ENCODE assay signal across 8 mouse cellular contexts in genomic region chr11:46062993-46063731, GRCm38 (mm10). TPM values are rescaled to one million over a fixed set of nuclear protein-coding genes. Genes with fewer than 3 reads are reported as not detected.
DNase-seq lines count a peak whose midpoint lies in the region; ATAC-seq and TF ChIP-seq lines count a peak whose summit lies in the region.

No protein-coding gene starts in this region.

- intact Hi-C loops in left cerebral cortex, adult 2 months (cut with DNase I) = no loop called here
- intact Hi-C loops in left cerebral cortex, postnatal 10 days (cut with DNase I) = no loop called here

- H3K4me1 ChIP-seq in heart, embryonic 13.5 days = peaks cover 81% of the 10 kb centered on the region
- peaks cover 13% of the 10 kb centered on the region for H3K4me1 ChIP-seq in forebrain, embryonic 12.5 days

- no peaks in the 10 kb centered on the region for H3K9me3 ChIP-seq in heart, embryonic 13.5 days
- no peaks in the 10 kb centered on the region for H3K9me3 ChIP-seq in forebrain, embryonic 12.5 days

- DNase-seq in left cerebral cortex, adult 2 months (ENCODE audit: extremely low spot score in 1 of 2, low spot score in 2 of 2) = no peak
- no peak for DNase-seq in left cerebral cortex, postnatal 10 days (ENCODE audit: extremely low spot score in 1 of 2, low spot score in 2 of 2)
- DNase-seq in NIH3T3 (ENCODE audit: low read depth) = peak; percentile 40
- peak; percentile 75 for DNase-seq in lung, postnatal 10 days
- DNase-seq in spleen, adult 12 weeks (ENCODE audit: low spot score) = no peak
- no peak for DNase-seq in layer of hippocampus, adult 18-20 months (ENCODE audit: low spot score in 2 of 2)

- H3K9ac ChIP-seq in heart, embryonic 13.5 days = peak overlapping the region; percentile 62
- H3K9ac ChIP-seq in forebrain, embryonic 12.5 days = no peak overlapping the region

- peak overlapping the region; percentile 42 for H3K4me2 ChIP-seq in heart, embryonic 13.5 days
- no peak overlapping the region for H3K4me2 ChIP-seq in forebrain, embryonic 12.5 days

- ATAC-seq in heart, embryonic 13.5 days (ENCODE audit: extremely low read depth, insufficient number of reproducible peaks, low FRiP score, low TSS enrichment) = no peak
- ATAC-seq in forebrain, embryonic 12.5 days (ENCODE audit: low FRiP score) = no peak

- no peak overlapping the region for H3K4me3 ChIP-seq in left cerebral cortex, adult 2 months
- no peak overlapping the region for H3K4me3 ChIP-seq in heart, embryonic 13.5 days
- no peak overlapping the region for H3K4me3 ChIP-seq in forebrain, embryonic 12.5 days (replicated peaks)

- peak overlapping the region; percentile 71 for H3K27ac ChIP-seq in left cerebral cortex, adult 2 months
- peak overlapping the region; percentile 94 for H3K27ac ChIP-seq in heart, embryonic 13.5 days (replicated peaks)
- no peak overlapping the region for H3K27ac ChIP-seq in forebrain, embryonic 12.5 days

- WGBS in heart, embryonic 13.5 days = 30% methylated on average over 9 of the region's 9 CpGs
- WGBS in forebrain, embryonic 12.5 days = 73% methylated on average over 9 of the region's 9 CpGs

- peak; percentile 8; the same call in 1 of the 2 replicates for TF ChIP-seq CTCF in left cerebral cortex, adult 2 months (IDR thresholded peaks at IDR 0.05)

- peaks cover 69% of the 10 kb centered on the region for H3K36me3 ChIP-seq in heart, embryonic 13.5 days
- no peaks in the 10 kb centered on the region; the same call in 1 of the 2 replicates for H3K36me3 ChIP-seq in forebrain, embryonic 12.5 days (replicated peaks)

- H3K27me3 ChIP-seq in heart, embryonic 13.5 days (replicated peaks) = no peaks in the 10 kb centered on the region
- no peaks in the 10 kb centered on the region for H3K27me3 ChIP-seq in forebrain, embryonic 12.5 days

RNA-seq across cellular contexts. Expression of gene Adam19, which starts 7.4 kb away (rescaled TPM):
- 10 to 100 TPM; 19.1 to 19.8 TPM for total RNA-seq in left cerebral cortex, adult 2 months (2021)
- total RNA-seq in left cerebral cortex, postnatal 10 days (2021) = 10 to 100 TPM; 30.6 to 35.1 TPM
- 24.2 and 24.7 TPM in 2 replicates for polyA plus RNA-seq in heart, embryonic 13.5 days (2015; fragmentation: Nextera tagmentation; extraction: Ambion mirVana)
- polyA plus RNA-seq in forebrain, embryonic 12.5 days (2016; fragmentation: Nextera tagmentation; extraction: Ambion mirVana) = 9.7 and 10.2 TPM in 2 replicates
- 10 to 100 TPM; 10.5 to 10.9 TPM for total RNA-seq in layer of hippocampus, adult 18-20 months (2021)

RNA-seq across cellular contexts. Expression of gene Gm12166, which starts 11.0 kb away (rescaled TPM):
- total RNA-seq in left cerebral cortex, adult 2 months (2021) = 1 to 10 TPM; 2.7 to 3.8 TPM
- total RNA-seq in left cerebral cortex, postnatal 10 days (2021) = 1 to 10 TPM; 3.1 to 3.3 TPM
- 4.8 and 5.3 TPM in 2 replicates for polyA plus RNA-seq in heart, embryonic 13.5 days (2015; fragmentation: Nextera tagmentation; extraction: Ambion mirVana)
- polyA plus RNA-seq in forebrain, embryonic 12.5 days (2016; fragmentation: Nextera tagmentation; extraction: Ambion mirVana) = 3.1 and 3.2 TPM in 2 replicates
- total RNA-seq in layer of hippocampus, adult 18-20 months (2021) = 1 to 10 TPM; 1.1 to 3.2 TPM

Comparison
In these comparisons a context has a peak if more than half of its experiments do, and no peak if none do; other contexts are left out.
1. DNase-seq: peak in NIH3T3 (single experiment) and lung, postnatal 10 days (single experiment); none in left cerebral cortex, adult 2 months (0 of 2), left cerebral cortex, postnatal 10 days (0 of 2), spleen, adult 12 weeks (single experiment) and layer of hippocampus, adult 18-20 months (0 of 2).